Mouse (Mus musculus) heart, adult 8-10 months (tissue): Measurements from ENCODE around the gene Fbxl19. TPM values are rescaled to one million over a fixed set of nuclear protein-coding genes. Genes with fewer than 3 reads are reported as not detected.
A peak's percentile ranks its signal among the peaks of the same experiment; 100 is the strongest.
"Not testable (repeated sequence)": the region's sequence is repeated elsewhere in the genome, so short reads cannot be mapped to it uniquely, and the experiment has no call there.

ENCODE experiments used
- DNase-seq: peaks from one replicate; pipeline ENCODE4 v3.0.0; 2022; ENCODE audit warnings: low spot score
- total RNA-seq, 4 experiments: library from RNA; stranded (reverse); gene quantifications; 2 replicates each; pipeline ENCODE4 v1.2.4; 2022

Fbxl19 gene
- total RNA-seq, 4 experiments from 2014 or later = 1.9 to 4.9 (median 3.2) TPM

DNA sequence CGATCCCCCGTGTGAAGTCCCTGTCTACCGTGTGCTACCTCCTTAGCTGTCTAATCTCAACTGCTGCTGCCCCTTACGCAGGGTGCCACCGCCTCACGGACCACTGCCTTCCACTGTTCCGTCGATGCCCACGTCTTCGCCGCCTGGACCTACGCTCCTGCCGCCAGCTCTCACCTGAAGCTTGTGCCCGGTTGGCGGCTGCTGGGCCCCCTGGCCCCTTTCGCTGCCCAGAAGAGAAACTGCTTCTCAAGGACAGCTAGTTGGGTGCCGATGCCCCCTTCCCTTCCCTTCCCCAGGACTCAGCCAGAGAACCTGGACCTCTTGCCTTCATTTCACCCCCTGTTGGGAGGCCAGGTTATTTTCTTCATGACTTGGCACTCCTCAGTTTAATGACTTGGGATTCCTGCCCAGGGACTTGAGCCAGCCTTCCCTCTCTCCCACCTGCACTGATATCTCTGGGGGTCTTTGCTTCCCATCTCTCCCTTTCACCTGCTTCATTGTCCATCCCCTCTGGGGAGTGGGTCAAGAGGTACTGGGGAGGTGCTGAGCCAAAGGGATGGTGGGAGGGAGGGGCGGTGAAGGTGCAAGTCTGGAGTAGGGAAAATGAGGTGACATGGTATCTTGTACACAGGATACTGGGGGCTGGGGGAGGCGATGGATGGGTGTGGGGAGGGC, 23.5 kb downstream of the Fbxl19 start:
- no peak for DNase-seq

DNA sequence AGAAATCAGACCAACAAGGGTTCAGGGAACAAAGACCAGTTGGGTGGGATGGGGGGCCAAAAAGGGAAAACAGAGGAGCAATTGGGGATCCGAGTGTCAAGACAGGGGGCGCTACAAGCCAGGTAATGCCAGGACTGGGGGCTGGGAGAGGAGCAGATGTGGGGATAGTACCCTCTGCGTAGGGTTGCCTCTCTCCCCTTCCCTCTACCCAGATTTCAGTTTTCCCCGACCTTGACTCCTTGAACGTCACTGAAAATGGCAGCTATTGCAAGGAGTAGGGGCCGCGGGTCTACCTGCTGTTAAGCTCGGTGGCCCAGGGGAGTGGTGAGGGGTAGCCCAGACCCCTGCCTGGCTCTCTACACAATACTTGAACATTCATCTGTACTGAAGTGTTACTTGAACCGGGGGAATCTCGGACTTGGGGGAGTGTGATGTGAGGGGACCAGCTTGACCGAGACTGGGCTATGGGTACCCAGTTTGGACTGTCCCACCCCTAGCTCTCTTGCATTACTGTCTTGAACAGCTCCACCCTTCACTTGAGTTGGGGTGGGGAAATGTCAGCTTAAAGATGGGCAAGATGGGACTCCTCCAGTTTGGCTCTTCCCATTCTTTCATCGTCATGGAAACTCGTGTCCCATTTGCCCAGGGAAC, 24.1 kb downstream of the Fbxl19 start:
- no peak for DNase-seq

DNA sequence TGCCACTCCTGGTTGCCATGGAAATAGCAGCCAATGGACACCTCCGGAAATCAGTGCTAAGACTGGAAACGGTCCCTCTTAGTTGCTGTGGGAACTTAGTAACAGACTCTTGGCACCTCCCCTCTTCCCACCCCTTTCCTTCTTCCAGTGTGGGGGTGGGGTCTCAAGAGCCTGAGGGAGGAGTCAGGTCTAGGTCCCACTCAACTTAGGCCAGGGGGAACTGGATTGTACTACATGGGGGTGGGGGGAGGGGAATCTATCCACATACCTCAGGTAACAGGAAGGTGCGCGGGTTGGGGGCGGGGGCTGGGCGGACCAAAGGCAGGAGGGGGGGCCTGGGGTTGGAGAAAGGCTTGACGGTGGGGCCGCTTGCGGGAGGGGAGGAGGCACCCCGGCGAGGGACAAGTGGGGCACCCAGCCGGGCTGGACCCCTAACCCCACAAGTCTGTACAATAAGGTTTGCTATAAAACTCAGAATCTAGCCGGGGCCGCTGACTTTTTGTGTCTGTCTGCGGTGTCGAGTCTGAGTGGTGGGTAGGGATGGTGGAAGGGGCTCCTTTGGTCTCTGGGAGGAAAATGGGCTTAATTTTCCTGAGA, 24.8 kb downstream of the Fbxl19 start:
- DNase-seq = peak; percentile 99

DNA sequence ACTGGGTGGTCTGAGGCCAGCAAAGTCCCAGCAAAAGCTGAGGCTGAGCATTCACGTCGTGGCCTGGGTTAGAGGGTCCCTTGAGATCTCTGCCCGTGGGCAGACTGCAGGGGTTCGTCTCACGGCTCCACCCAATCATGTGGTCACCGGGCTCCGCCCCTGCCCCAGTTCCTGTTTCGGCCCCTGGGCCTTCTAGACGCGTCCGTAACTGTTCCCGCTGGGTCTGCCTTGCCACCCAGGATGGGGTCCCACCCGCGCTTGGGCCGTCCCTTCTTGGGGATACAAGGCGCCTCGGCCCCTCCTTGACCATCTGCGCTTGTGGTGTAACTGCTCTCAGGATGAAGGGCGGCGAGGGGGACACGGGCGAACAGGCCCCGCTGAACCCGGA, 25.3 kb downstream of the Fbxl19 start, which contains the start of gene Orai3:
Gene Orai3 (plus strand): TSS at position 165 of the 388 bp plus-strand sequence.
- DNase-seq = peak; percentile 92

DNA sequence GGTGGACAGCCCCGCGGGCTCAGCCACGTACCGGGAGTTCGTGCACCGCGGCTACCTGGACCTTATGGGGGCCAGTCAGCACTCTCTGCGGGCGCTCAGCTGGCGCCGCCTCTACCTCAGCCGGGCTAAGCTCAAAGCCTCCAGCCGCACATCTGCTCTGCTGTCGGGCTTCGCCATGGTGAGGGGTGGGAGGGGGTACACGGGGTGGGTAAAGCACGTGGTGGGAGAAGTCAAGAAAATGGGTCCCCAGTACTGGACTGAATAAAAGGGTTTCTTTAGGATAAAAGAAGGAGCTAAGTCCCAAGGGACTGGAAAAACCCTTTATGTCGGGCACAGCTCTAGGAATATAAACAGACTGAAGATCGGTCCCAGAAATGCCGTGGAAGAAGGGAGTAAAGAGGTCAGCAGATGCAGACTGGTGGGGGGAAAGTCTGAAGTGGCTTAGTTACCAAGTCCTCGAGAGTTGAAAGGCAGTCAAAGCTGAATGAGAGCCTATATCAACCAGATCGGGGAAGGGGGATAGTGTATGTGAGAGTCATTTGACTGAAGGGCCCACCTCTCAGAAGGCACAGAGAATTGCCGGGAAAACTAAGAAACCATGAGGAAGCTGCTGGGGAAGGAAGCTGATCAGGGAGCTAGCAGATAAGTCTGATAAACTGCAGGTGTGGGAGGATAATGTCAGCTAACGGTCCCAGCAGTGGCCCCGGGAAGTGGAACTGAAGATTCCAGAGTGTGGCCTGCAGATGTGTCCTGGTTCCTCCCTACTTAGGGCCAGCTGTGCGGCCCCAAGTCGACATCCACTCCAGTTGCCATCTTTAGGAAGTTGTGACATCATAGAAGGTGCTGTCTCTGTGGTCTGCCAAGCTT, 25.9 kb downstream of the Fbxl19 start:
- no peak for DNase-seq

DNA sequence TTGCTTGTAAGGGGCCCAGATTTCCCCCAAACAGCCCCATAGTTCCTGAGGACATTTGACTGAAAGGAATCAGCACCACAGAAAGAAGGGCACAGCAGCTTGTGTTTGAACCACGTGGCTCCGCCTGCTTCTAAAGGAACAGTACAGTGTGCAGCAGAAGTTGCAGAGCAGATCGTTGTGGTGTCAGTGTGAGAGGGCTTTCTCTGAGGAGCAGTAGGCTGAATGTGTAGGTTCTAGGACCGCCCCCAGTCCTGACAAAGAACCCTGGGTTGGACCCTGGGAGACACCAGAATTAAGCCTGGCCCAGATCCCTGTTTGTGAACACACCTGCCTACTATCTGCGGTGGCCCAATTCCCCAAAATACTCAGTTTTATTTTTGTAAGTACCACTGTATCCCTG, 26.9 kb downstream of the Fbxl19 start:
- no peak for DNase-seq

DNA sequence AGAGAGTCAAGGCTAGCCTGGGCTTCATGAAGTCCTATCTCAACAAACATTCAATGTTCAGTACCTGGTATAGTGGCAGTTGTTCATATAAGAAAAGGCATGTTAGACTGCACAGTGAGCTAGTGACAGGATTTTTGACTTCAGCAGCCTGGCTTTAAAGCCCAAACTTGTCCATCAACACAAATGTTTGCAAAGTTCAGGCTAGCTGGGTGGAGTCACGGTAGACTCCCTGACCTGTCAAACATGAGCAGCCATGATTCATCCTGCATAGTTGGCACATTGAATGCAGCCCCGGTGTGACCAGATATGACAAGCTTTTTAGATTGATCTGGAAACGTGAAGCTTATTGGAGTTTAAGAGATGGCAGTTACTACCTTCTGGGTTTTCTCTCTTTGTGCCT, 27.7 kb downstream of the Fbxl19 start:
- DNase-seq = no peak

DNA sequence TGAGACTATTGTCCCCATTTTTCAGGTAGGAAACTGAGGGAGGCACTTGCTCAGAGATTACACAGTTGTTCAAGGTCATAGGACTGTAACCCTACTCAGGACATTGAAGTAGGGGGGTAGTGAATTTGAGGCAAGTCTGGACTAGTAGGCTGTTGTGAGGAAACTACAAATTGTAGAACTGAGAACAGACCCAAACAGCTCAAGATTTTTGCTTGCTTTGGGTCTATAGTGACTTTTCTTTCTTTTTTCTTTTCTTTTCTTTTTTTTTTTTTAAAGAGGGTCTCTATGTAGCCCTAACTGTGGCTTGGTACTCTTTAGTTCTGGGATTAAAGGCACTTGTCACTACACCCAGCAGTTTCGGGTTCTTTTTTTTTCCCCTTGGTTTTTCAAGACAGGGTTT, 28.2 kb downstream of the Fbxl19 start:
- no peak for DNase-seq

DNA sequence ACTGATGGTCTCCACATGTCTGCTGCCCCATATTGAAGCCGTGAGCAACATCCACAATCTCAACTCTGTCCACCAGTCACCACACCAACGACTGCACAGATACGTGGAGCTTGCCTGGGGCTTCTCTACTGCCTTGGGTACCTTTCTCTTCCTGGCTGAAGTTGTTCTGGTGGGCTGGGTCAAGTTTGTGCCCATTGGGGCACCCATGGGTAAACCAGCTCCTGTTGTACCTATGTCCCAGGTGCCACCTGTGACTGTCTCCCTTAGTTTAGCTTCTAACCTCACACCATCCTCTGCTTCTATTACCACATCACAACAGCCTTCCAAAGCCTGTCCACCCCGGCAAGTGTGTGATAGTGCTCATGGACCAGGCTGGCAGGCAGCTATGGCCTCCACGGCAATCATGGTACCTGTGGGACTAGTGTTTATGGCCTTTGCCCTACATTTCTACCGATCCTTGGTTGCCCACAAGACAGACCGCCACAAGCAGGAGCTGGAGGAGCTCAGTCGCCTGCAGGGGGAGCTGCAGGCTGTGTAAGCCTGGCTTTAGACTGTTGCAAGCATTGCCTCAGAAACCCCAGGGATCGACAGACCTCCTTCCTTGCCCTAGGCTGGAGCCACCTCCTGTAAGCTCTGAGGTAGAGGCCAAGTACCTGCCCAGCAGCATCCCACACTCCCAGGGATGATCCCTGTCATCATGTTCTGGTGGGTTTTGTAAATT, 29.5 kb downstream of the Fbxl19 start:
- no peak for DNase-seq

DNA sequence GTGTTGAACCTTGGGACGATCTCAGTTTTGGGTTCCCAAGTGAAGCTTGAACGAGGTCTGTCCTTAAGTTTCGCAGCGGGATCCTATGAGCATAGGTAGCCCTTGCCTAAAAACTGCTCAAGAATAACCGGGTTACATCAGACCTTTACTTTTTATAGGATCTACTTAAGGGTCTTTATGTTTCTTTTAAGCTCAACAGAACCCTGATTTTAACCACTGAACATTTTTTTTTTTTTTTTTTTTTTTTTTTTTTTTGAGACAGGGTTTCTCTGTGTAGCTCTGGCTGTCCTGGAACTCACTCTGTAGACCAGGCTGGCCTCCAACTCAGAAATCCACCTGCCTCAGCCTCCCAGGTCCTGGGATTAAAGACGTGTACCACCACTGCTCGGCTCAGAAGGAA, 31.5 kb downstream of the Fbxl19 start:
- not testable (repeated sequence) for DNase-seq

DNA sequence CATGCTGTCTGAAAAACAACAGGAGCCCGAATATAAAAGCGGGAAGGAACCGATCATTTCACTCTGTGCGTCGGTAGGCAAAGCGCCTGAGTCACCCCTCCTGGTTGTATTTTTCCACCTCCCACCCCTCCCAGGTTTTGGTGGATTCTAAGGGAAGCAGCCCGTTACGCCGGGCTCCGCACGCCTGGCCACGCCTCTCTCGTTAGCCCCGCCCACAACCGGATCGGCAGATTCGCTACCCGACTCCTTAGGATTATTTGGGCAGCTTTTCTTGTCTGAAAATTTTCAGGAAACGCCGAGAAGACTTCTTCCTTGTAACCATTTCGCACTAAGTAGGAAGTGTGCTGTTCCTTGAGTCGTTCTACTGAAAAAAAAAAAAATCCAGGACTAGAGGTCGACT, 32.1 kb downstream of the Fbxl19 start, which contains the start of gene Setd1a:
Gene Setd1a (plus strand): TSS at position 245 of the 400 bp plus-strand sequence.
- peak; percentile 87 for DNase-seq

DNA sequence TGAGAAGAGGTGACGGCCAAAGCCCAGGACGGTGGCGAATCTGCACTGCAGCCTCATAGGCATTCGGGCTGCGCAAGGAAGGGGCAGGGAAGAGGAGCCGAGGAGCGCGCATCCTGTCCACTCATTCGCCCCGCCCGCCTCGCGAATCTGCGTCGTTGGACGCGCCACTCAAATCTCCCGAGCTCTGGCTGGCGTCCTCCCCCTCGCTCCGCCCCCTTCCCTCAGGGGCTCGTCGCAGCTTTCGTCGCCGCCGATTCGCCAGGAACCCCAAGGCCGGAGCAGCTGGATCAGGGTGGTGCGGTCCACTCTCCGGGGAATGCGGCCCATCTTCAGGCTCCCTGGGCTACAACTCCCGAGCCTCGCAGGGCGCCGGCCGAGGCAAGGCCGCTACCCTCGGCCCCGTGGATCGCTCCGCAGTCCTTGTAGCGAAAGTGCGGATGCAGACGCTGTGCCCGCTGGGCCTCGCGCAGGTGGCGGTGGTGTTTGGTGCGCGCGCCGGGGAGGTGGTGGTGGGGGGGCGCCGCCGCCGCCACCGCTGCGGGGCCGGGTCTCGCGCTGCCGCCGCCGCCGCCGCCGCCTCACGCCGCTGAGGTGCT, 32.6 kb downstream of the Fbxl19 start:
- DNase-seq = peak; percentile 94

DNA sequence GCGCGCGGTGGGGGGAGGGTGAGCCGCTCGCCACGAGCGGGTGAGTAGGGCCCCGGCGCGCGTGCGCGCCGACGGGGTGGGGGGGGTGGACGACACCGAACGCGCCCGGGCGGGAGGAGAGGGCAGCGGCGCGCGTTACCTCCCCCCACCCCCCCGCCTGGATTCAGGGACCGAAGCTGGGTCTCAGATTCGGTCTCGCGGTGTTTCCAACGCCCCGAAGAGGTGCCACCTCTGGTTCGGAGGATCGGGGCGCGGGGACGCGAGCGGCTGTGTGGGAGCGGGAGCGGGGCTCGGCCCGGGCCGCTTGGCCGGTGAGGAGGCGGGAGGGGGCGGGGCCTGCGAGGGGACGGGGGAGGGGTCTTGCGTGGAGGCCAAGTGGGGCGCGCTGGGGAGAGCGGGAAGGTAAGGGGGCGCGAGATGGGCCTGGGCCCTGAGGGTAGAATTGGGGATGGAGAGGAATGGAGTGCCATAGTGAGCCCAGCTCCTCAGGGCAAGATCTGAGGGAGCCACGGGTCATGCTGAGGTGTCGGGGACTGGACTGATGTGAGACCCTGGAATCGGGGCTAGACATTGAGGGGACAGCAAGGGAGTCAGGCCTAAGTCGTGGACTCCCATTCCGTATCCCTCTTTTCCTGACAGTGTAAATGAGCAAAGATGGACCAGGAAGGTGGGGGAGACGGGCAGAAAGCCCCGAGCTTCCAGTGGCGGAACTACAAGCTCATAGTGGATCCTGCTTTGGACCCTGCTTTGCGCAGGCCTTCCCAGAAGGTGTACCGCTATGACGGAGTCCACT, 33.3 kb downstream of the Fbxl19 start:
- DNase-seq = no peak

DNA sequence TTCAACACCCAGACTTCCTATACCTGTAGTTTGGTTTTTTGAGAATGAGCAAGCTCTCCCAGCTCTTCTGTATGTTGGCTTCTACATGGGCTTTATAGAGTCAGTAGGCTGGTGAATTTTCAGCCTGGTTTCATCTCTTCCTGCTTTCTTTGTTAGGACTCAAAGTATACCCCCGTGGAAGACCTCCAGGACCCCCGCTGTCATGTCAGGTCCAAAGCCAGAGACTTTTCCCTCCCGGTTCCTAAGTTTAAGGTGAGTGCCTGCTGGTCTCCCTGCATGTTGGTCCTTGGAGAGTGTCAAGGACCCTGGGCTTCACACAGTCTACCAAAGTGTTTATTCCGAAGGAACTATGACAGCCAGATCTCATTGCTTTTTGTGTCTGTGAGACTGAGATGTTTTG, 34.0 kb downstream of the Fbxl19 start:
- no peak for DNase-seq

DNA sequence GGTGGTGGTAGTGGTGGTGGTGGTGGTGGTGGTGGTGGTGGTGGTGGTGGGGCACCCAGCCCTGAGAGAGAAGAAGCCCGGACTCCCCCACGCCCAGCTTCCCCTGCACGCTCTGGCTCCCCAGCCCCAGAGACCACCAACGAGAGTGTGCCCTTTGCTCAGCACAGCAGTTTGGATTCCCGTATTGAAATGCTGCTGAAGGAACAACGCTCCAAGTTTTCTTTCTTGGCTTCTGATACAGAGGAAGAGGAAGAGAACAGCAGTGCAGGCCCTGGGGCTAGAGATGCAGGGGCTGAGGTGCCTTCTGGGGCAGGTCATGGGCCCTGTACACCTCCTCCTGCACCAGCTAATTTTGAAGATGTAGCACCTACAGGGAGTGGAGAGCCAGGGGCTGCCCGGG, 41.0 kb downstream of the Fbxl19 start, which contains the start of gene Gm49388:
Gene Gm49388 (plus strand): TSS at position 301 of the 400 bp plus-strand sequence.
- DNase-seq = no peak

DNA sequence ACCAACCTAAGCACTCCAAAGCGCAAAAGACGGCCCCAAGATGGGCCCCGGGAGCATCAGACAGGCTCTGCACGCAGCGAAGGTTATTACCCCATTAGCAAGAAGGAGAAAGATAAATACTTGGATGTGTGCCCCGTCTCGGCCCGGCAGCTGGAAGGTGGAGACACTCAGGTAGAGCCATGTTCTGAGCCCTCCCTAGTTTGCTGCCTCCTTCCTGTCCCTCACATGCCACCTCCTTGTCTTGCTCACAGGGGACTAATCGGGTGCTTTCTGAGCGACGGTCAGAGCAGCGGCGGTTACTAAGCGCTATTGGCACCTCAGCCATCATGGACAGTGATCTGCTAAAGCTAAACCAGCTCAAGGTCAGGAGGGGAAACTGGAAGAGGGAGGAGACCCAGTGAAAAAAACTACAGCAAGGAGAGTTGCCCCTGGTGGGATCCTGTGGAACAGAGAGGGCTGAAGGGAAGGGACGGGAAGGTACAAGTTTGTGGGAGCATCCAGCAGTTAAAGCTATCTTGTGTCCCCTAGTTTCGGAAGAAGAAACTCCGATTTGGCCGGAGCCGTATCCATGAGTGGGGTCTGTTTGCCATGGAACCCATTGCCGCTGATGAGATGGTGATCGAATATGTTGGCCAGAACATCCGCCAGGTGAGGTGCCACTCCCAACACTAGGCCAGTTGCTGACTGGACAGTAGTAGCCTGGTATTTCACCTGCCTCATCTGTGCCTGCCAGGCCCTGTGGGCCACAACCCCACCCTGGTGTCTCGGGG, 52.9 kb downstream of the Fbxl19 start:
- no peak for DNase-seq

DNA sequence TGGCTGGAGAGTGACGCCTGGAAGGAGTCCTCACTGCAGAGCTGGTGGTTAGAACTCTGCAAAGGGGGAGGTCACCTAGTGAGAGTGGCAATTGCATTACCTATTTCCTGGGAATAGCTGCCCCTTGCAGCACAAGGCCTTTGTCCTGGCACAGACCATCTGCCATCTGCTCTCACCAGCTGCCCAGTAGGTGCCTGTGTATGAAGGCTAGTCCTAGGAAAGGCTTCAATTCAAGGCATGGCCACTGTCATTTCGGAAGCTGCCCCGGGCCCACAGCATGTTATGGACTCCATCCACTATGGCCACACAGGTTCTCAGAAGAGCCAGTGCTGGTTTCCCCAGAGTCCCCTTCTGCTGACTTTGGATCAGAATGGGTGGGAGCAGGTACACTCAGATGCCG, 54.2 kb downstream of the Fbxl19 start:
- no peak for DNase-seq

DNA sequence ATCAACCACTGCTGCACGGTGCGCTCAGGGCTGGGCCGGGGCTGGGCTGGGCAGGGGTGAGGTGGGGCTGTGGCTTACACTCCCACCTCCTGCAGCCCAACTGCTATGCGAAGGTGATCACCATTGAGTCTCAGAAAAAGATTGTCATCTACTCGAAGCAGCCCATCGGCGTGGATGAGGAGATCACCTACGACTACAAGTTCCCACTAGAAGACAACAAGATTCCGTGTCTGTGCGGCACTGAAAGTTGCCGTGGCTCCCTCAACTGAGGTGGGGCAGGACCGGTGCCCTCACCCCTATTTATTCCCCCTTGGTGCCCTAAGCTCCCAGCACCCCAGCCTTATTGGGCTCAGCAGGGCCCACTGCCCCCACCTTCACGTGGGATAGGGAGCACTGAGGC, 54.9 kb downstream of the Fbxl19 start:
- no peak for DNase-seq

DNA sequence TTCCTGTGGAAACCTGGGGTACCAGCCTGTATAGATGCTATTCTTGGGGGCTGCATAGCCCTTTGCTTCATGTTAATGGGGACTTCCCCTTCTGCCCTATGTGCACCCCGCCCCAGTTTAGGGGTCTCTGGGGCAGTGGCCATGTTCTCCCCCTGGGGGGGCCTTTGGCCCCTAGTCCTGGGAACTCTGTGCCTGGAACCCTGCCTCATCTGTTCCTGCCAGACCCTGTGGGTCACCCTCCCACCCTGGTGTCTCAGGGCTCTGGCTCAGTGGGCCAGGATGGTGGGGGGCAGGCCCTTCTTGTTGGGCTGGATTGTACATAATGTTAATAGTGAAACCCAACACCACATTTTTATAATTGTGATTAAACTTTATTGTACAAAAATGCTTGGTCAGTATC, 55.4 kb downstream of the Fbxl19 start:
- no peak for DNase-seq
